Mouse (Mus musculus): ENCODE results near the gene Rcbtb1. TPM values are rescaled to one million over a fixed set of nuclear protein-coding genes. Genes with fewer than 3 reads are reported as not detected.
"Not testable (repeated sequence)": the region's sequence is repeated elsewhere in the genome, so short reads cannot be mapped to it uniquely, and the experiment has no call there.

The Rcbtb1 gene
- polyA plus RNA-seq, 1 experiment from 2014 or later: 28.3 TPM

DNA sequence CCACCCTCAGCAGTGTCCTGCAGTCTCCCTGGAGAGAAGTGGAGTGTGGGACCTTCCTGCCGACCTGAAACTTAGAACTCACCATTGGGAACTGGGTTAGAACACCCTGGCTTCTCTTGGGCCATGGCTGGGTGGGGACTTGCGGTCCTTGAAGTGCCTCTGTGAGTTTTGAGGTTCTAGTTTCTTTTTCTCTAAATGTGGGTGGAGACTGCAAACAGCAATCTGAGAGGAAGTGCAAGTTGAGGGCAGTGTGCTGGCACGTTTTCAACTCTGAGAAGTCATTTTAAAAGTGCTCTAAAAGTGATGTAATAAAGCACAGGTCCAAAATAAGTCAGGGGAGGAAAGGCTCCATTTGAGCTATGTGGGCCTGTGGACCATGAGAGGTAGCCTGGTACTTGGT, 59.0 kb downstream of the Rcbtb1 start, which contains the start of gene Gm6904:
TSS of gene Gm6904 (minus strand) at position 161 of the 400 bp plus-strand sequence.
- ATAC-seq (replicated peaks; ENCODE audit: low FRiP score, low read depth): no peak
- Histone ChIP-seq H3K4me2 (ENCODE audit: low read length) (no peak within 1 kb of the TSS), H3K9me3 (replicated peaks; ENCODE audit: low read length) (no peaks in the 10 kb centered on the region), H3K4me3 (replicated peaks; ENCODE audit: low read depth, low read length) (no peak within 1 kb of the TSS), H3K9ac (ENCODE audit: low read depth, low read length) (no peak within 1 kb of the TSS), H3K27me3 (ENCODE audit: insufficient read depth, low read length) (no peaks in the 10 kb centered on the region), H3K4me1 (replicated peaks; ENCODE audit: insufficient read depth, low read length) (no peaks in the 10 kb centered on the region), H3K27ac (no peak within 1 kb of the TSS), H3K36me3 (ENCODE audit: insufficient read depth, low read length) (no peaks in the 10 kb centered on the region)
- WGBS: 48% methylated on average over 3 of the region's 3 CpGs
- TF ChIP-seq CTCF (IDR thresholded peaks at IDR 0.05; ENCODE audit: low read depth): no peak
- peak; percentile 27 for DNase-seq (ENCODE audit: low spot score)

DNA sequence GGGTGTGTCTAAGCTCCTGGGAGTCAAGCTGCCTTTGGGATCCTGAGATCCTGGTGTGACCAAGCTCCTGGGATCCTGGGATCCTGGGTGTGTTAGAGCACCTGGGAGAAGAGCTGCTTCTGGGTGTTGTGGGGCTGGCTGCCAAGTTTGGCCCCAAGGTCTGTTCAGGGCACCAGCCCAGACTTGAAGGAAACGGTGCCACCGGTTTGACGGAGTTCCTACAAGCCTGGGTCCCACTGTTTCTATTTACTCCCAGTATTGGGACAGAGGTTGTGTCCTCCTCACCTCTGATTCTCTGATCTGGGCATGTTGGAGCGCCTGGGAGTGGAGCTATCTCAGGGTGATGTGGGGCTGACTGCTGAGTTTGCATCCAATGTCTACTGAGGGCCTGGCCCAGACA, 74.0 kb downstream of the Rcbtb1 start:
- not testable (repeated sequence) for H3K9ac ChIP-seq (ENCODE audit: low read depth, low read length); ATAC-seq (replicated peaks; ENCODE audit: low FRiP score, low read depth); H3K4me2 ChIP-seq (ENCODE audit: low read length); H3K27me3 ChIP-seq (ENCODE audit: insufficient read depth, low read length); H3K9me3 ChIP-seq (replicated peaks; ENCODE audit: low read length); H3K4me1 ChIP-seq (replicated peaks; ENCODE audit: insufficient read depth, low read length); DNase-seq (ENCODE audit: low spot score); H3K27ac ChIP-seq; H3K36me3 ChIP-seq (ENCODE audit: insufficient read depth, low read length); H3K4me3 ChIP-seq (replicated peaks; ENCODE audit: low read depth, low read length)
- 74% methylated on average over 4 of the region's 4 CpGs for WGBS

Other genes with a start within 250 kb of the Rcbtb1 start
- gene 1700129C05Rik, start 58.3 kb upstream of the Rcbtb1 start, polyA plus RNA-seq (2015; fragmentation: Nextera tagmentation; extraction: Ambion mirVana): not detected in 2 replicates
- gene Gm5142, start 22.5 kb upstream of the Rcbtb1 start, polyA plus RNA-seq (2015; fragmentation: Nextera tagmentation; extraction: Ambion mirVana): not detected in 2 replicates
- gene Gm6904, start 59.0 kb downstream of the Rcbtb1 start, polyA plus RNA-seq (2015; fragmentation: Nextera tagmentation; extraction: Ambion mirVana): not detected in 2 replicates
- gene Phf11a, start 96.3 kb downstream of the Rcbtb1 start, polyA plus RNA-seq (2015; fragmentation: Nextera tagmentation; extraction: Ambion mirVana): 0.14 and 0.21 TPM in 2 replicates
- 1.6 and 1.7 TPM in 2 replicates for gene Phf11b, start 140.1 kb downstream of the Rcbtb1 start, polyA plus RNA-seq (2015; fragmentation: Nextera tagmentation; extraction: Ambion mirVana)
- 2.8 and 3.1 TPM in 2 replicates for gene Phf11d, start 164.3 kb downstream of the Rcbtb1 start, polyA plus RNA-seq (2015; fragmentation: Nextera tagmentation; extraction: Ambion mirVana)
- gene Phf11c, start 194.2 kb downstream of the Rcbtb1 start, polyA plus RNA-seq (2015; fragmentation: Nextera tagmentation; extraction: Ambion mirVana): 0.33 and 0.41 TPM in 2 replicates
- gene Setdb2, start 239.7 kb downstream of the Rcbtb1 start, polyA plus RNA-seq (2015; fragmentation: Nextera tagmentation; extraction: Ambion mirVana): 7.9 and 8.4 TPM in 2 replicates
- gene Cab39l, start 239.8 kb downstream of the Rcbtb1 start, polyA plus RNA-seq (2015; fragmentation: Nextera tagmentation; extraction: Ambion mirVana): 57.2 and 60.7 TPM in 2 replicates

Data from kidney, postnatal 0 days (tissue).